Mouse (Mus musculus): ENCODE results near the gene S1pr5.
A peak's percentile ranks its signal among the peaks of the same experiment; 100 is the strongest.
"Not testable (repeated sequence)": the region's sequence is repeated elsewhere in the genome, so short reads cannot be mapped to it uniquely, and the experiment has no call there.

Gene S1pr5

DNA sequence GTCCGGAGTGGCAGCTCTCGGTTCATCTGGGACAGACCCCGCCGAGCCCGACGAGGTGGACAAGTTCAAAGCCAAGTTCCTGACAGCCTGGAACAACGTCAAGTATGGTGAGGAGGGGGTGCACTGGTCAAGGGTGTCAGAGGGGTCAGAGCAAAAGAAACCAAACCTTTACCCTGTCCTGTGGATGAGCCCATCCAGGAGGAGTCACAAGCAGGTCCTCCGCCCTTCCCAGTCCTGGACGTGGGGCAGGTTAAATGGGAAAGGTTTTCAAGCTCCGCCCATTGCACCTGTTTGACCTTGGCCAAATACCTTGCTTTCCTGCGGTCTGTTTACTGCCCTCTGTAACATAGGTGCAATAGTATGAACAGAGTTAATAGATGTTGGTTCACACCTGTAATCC, 17.4 kb upstream of the S1pr5 start:
- DNase-seq: peak; percentile 79

GRCm38 (mm10) chr9:21265000-21265561, 16.8 kb upstream of the S1pr5 start, which contains the start of gene Atg4d:
Gene Atg4d, plus strand, starts transcription at chr9:21265293.
- peak; percentile 99 for DNase-seq

GRCm38 (mm10) chr9:21264272-21264999, 16.2 kb upstream of the S1pr5 start:
- DNase-seq: no peak

DNA sequence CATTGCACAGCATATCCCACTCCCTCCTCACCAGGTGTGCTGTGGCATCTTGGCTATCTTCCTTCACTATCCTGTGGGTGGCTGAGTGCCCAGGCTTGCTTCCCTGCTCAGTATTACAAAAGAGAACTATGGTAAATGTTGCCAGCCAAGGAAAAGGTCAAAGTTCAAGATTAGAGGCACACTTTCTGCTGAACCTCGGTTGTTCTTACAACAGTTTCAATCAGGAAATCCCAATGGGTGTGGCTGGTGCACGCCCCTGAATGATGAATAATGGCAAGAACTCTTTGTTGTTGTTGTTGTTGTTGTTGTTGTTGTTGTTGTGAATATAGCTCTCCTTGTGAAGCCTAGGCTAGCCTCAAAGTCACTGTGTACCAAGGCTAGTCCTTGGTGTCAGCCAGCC, 13.6 kb upstream of the S1pr5 start:
- DNase-seq: no peak

DNA sequence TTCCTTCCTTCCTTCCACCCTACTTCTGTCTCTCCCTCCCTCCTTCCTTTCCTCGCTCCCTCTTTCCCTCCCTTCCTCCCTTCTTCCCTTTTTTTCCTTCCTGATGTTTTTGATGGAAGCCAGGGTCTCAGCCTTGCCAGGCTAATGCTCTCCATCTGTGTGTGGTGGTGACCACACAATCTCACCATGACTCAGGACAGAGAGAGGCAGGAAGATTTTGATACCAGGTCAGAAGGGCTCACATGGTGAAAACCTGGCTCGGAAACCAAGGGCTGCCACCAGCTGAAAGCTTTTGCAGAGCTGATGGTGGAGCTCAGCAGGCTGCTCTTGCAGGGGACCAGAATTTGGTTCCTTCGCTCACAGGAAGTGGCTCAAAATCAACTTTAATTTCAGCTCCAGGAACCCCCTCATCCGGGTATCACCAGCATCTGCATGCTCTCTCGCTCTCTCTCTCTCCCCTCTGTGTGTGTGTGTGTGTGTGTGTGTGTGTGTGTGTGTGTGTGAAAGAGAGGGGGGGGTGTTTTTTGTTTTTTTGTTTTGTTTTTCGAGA, 12.3 kb upstream of the S1pr5 start:
- no peak for DNase-seq

DNA sequence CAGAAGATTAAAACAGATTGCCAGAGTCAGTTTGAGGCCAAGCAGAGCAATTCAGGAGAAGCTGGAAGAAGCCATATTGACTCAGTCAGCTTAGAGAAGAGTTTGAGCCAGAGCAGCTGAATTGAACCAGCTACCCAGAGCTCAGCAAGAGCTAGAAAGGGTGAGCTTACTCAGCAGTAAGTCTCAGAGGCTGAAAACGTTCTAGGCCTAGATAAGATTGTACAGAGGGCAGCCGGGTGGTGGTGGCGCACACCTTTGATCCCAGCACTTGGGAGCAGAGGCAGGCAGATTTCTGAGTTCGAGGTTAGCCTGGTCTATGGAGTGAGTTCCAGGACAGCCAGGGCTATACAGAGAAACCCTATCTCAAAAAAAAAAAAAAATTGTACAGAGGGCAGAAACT, 8.1 kb upstream of the S1pr5 start:
- not testable (repeated sequence) for DNase-seq

- no peak for DNase-seq
Measured at GRCm38 (mm10) chr9:21254690-21255089, 6.4 kb upstream of the S1pr5 start.

GRCm38 (mm10) chr9:21251116-21251735, 3.0 kb upstream of the S1pr5 start:
- no peak for DNase-seq

DNA sequence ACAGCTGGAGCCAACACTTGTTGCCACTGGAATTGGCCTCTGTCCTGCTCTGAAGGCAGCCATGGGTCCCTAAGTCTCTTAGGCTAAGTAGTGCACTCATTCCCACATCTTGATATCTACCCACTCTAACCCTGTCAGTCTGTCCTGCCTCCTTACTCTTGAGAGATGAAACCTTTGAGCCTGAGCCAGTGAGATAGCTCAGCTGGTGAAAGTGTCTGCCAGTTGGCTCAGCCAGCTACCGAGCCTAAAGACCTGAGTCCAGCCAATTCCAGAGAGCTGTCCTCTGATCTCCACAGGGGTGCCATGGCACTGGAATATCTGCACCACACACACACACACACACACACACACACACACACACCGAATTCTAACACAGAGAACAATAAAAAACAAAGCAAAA, 2.3 kb upstream of the S1pr5 start:
- no peak for DNase-seq

DNA sequence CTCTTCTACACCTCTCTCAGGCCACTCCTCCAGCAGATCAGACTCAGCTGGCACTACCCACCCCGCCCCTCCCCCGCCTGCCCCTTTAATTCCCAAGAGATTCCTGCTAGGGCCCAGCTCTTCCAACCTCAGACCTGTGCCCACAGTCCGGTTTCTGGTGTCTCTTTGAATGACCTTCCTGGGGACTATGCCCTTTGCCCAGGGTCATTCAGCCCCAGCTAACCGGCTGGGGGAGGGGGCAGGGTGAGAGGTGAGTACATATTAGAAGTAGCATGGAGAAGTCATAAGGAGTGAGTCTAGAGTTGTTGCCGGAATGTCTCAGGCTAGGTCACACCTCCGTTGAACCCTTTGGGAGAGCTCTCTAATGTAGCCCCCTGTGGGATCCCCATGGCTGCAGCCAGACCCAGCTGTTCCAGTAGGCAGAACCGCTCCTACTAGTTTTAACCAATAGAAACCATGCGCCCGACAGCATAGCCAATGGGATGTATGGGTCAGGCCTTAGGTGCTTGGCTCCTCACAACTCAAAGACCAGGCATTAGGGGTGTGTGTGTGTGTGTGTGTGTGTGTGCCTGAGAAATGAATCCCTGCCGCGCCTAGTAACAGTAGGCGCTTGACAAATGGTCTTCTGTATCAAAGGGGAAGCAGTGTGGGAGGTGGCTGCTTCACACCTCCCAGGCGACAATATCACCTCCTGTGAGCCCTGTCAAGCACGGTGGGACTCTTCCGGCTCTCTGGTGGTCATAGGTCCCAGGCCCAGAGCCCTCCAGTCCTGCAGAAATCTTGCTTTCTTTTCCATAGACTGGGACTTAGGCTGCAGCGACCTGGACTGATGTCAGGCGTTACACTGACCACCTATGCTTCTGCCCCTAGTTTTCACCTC, 1.6 kb upstream of the S1pr5 start:
- no peak for DNase-seq

DNA sequence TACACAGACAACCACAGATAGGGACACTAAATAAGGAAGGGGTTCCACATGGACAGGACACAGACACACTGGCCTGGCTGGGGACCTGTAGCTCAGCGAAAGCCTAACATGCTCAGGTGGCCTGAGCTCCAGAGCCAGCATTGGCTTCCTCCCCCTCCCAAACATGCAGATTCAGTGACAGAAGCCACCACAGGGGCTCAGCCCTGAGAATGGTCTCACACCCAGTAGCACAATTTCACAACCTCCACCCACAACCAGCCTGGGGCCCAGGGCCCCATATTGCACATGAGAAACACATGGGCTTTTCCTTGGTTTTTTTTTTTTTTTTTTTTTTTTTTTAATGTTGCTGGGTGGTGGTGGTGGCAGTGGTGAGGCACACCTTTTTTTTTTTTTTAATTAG, 1.9 kb downstream of the S1pr5 start:
- no peak for DNase-seq

DNA sequence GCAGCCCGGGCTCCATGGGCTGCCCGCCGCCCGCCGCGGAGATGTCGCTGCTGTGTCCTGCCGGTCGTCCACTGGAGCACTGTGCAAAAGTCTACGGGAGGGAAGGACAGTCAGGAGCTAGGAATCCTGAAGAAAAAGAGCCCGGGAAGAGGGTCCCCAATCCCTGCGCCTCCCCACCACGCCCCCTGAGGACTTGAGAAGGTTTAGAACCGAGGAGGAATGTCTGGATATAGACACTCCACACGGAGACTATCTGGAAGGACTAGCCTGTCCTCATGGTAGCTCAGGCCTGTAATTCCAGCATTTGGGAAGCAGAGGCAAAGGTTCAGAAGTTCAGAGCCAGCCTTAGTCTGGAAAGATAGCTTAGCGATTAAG, 3.1 kb downstream of the S1pr5 start:
- no peak for DNase-seq

- no peak for DNase-seq
Measured at GRCm38 (mm10) chr9:21244428-21245112, 3.7 kb downstream of the S1pr5 start.

DNA sequence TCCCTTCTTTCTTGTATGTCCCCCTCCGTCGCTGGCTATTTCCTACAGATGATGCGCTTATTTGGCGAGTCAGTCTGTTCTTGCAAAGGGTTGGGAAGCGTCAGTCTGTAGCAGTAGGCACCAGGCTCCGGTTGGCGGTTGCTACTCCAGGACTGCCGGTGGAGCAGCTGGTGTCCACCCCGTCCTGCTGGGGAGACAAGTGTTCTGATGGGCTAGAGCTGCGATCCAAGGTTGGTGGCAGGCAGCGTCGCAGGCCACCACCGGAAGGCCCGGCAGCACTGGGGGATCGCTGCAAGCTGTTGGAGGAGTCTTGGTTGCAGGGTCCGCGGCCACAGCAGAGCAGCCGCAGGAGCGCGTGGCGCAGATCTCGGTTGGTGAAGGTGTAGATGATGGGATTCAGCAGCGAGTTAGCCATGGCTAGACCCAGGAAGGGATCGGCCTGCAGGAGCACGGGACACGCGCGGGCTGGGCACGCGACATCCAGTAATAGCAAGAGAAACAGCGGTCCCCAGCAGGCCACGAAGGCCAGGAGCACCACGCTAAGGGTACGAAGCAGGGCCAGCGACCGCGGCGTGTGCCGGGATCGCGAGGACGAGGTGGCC, 4.3 kb downstream of the S1pr5 start:
- no peak for DNase-seq

DNA sequence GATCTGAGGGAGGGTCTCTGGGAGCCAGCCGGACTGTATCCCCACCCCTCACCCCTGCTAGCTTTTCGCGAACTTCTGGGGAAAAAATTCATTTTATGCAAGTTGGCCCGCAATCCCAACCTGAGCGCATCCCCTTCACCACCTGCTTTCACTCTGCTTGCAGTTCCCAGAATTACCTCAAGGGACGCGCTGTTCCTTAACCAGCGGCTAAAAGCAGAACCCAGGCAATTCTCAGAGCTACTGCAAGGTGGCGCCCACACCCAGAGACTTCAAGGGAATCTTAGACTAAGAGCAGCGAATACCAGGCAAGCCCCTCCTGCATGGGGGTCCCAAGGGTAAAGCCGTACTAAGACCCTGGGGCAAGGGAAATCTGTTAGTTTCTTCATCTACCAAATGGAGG, 6.9 kb downstream of the S1pr5 start:
- peak; percentile 76 for DNase-seq

DNA sequence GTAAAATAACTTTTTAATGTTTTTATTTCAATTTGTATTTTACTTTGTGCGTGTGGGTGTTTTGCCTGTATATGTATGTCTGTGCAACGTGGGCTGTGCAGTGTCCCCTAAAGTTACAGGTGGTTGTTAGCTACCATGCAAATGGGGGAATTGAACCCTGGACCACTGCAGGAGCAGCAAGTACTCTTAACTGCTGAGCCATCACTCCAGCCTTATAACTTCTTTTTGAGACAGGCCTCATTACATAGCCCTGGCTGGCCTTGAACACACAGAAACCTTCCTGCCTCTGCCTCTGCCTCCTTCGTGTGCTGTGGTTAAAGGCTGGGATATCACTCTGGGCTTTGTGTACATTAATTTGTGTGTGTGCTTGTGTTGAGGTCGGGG, 8.8 kb downstream of the S1pr5 start:
- no peak for DNase-seq

DNA sequence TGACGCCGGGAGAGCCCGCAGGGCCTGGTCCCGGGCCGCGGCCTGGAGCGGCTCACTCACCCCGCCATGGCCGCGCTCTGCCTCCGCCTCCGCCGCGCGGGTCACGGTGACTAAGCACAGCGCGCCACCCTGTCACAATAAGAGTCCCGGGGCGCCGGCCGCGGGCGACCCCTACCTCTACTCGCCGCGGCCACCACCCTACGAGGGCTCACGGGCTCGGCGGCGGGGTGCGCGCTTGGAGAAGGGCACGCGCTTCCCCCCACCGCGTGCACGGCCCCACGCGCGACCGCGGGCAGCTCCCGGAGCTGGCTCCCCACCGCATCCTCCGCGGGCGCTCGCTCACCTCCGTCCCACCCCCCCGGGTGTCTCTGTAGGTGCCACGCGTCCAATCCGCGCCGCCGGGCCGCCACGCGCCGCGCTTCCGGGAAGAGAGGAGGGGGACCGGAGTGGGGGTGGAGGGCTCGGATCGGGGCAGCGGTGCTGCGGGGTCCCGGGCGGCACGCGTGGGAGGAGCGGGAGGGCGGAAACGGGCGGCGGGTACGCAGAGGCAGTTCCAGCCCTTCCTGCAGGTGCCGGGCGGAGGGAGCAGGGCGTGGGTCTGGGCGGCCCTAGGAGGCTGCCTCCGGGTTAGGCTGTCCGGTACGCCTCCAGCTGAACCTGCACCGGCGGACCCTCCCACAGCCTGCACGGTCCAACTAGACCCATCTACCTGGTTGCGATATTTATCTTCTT, 9.3 kb downstream of the S1pr5 start, which contains the start of gene Keap1:
Gene Keap1, minus strand, starts transcription at position 629 of the 732 bp plus-strand sequence.
- DNase-seq: peak; percentile 78

DNA sequence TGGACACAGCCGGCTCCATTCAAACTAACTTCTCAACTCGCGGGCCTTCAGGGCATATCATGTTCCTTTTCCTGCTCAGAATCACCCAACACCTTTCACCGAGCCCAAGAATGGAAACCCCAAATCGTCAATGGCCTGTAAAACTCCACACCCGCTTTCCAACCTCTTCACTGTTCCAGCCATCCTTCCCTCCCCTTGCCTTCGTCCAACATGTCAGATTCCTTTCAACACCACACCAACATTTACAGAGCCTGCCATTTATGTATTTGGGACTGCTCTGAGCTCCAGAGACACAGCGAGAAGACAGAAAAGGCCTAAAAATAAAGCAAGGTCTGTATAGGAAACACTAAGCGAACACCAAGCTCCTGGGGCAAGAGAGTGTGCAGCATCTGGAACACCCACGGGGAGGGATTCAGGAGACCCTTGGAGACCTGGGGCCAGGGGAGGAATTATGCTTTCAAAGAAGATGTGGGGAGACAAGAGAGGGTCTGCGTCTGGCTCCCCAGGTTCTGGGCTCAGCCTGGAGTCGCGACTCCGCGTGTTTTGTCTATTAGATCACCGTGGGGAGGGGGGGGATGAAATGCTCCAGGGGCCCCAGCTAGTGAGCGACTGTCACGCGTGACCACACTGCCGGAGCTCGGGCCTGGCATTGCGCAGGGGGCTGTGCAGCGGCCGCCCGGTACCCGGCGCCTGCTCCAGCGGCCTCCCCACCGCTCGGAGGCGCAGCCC, 10.1 kb downstream of the S1pr5 start:
- no peak for DNase-seq

DNA sequence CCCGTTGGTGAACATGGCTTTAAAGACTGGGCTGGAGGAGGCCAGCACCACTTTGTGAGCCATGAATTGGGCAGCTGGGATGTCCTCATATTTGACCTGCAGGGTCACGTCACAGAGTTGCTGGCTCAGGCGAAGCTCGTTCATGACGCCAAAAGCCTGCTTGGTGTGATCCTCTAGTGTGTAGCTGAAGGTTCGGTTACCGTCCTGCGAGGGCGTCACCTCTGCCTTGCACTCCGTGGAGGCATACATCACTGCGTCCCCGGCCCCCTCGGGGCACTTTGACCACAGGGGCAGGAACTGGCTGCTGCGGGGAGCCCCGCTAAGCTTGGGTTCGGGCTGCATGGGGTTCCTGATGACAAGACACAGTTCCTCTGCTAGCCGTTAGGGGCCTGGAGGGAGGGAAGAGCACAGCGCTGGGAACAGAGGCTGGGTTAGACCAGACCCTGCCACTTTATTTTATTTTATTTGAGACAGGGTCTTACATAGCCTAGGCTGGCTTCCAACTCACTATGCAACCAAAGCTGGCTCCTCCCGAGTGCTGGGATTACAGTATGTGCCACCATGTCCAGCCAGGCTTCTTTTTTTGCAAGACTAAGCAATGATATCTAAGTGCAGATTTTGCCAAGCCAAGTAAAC, 10.8 kb downstream of the S1pr5 start:
- no peak for DNase-seq

GRCm38 (mm10) chr9:21236991-21237367, 11.3 kb downstream of the S1pr5 start:
- DNase-seq: no peak

Data from kidney, adult 11 months (tissue).